Mouse (Mus musculus): ENCODE data around the gene Tmprss11b. TPM values are rescaled to one million over a fixed set of nuclear protein-coding genes. Genes with fewer than 3 reads are reported as not detected.
"Not testable (repeated sequence)": the region's sequence is repeated elsewhere in the genome, so short reads cannot be mapped to it uniquely, and the experiment has no call there.

Gene Tmprss11b
- total RNA-seq (2017) = 0.12 and 0.25 TPM in 2 replicates

DNA sequence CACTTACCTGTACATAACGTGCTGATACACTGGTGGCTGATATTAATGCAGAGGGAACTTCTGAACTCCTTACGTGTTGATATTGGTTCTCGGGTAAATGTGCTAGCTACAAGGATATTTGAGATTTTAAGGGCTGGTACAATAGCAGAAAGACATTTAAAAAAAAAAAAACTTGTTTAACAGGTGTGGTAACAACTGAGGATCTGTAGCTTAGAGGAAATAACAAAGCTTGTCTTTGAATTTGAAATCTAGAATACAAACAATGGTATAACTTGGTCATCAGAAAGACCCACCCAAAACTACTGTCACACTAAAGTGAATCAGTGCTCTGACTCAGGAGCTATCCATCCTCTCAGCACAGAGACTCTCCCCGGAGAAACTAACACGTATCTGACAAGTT is at the start of gene Tmprss11b:
Tmprss11b (minus strand) TSS at position 101 of the 400 bp plus-strand sequence.
- ATAC-seq (ENCODE audit: extremely low read depth, insufficient number of reproducible peaks, low FRiP score, poor library complexity, severe bottlenecking) = no peak

DNA sequence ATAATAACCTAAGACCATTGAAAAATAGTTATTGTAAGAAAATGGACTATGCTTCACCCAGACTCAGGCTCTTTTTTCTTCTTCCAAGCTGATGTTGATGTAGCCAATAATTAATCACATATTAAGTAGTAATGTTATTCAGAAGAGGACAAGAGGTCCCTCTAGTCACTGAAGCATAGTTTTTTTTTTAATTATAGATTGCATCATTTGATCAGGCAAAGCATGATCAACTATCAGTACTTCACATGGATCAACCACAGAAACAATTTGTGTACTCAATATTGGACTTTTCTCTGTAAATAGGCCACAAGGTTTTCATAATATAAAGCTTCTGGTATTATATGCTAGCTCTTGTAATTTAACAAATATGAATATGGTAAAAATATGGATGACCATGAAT is 48.9 kb upstream of the Tmprss11b start:
- ATAC-seq (ENCODE audit: extremely low read depth, insufficient number of reproducible peaks, low FRiP score, poor library complexity, severe bottlenecking) = no peak

DNA sequence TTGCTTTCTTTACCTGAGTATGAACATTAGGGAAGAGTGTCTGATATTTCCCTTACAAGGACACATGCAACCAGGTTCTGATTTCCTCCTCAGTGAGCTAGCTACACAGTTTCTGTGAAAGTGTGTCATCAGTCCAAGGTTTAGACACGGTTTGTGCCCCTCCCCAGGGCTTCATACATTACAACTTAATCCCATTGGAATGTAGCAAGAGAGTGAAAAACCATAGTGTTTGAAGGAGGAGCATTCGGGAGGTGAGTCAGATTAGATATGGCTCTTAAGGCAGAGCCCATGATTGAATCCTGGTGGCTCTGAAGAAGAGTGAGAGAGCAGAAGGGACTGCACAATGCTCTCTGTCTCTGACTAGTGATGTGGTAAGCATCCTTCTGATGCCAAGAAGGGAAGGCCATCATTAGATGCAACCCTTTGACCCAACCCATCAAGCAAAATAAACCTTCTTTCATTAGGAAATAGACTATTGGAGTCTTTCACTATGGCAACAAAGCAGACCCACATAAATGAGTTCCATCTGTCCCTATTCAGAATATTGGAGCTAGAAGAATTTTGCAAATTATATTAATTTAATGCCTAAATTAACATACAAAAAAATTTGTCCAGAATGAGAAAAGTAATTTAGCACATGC is 46.8 kb upstream of the Tmprss11b start:
- no peak for ATAC-seq (ENCODE audit: extremely low read depth, insufficient number of reproducible peaks, low FRiP score, poor library complexity, severe bottlenecking)

DNA sequence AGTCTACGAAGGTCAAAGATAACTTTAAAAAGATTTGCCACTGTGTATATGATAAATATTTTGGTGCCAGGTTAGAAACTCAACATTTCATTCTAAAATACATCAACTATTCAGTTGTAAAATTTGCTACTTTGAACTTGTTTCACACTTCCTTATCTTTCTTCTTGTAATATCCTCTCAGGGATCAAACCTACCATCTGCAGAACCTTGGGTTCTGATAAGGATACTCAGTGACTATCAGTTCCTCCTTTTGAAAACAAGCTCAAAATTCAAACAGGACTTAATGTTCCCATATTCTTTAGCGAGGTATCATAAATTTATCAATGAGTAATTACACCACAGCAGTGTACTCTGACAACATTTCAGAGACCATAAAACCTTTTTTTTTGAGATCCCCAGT is 38.8 kb upstream of the Tmprss11b start:
- ATAC-seq (ENCODE audit: extremely low read depth, insufficient number of reproducible peaks, low FRiP score, poor library complexity, severe bottlenecking) = no peak

DNA sequence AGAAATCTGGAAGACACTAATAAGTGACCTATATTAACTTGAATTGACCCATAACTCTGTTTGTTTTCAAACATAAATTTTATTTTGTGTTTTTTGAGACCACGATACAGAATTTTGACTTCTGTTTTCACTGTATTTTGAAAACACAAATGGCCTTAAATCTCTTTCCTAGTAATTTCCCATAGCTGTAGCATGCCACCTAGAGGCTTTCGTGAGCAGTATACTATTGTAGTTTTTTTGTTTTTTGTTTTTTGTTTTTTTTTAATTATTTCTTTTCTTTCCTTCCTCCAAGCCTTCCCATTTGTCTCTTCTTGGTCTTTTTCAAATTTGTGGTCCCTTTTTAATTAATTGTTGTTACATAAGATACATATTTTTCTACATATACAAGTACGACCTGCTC is 28.8 kb upstream of the Tmprss11b start:
- no peak for ATAC-seq (ENCODE audit: extremely low read depth, insufficient number of reproducible peaks, low FRiP score, poor library complexity, severe bottlenecking)

DNA sequence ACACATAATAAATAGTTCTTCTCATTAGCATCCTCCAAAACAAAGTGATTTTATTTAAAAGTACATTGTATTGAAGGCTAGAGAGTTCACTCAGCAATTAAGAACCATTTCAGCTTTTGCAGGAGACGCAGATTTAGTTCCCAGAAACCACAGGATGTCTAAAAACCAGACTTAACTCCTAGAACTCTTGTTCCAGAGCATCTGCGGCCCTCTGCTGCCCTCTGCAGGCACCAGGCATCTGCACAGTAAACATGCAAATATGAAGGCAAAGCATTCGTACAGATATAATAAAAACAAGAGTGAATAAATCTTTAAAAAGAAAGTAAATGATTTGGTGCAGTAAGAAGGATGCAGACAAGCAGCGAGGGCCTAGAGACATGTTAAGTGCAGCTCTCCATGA is 8.5 kb upstream of the Tmprss11b start:
- ATAC-seq (ENCODE audit: extremely low read depth, insufficient number of reproducible peaks, low FRiP score, poor library complexity, severe bottlenecking) = no peak

DNA sequence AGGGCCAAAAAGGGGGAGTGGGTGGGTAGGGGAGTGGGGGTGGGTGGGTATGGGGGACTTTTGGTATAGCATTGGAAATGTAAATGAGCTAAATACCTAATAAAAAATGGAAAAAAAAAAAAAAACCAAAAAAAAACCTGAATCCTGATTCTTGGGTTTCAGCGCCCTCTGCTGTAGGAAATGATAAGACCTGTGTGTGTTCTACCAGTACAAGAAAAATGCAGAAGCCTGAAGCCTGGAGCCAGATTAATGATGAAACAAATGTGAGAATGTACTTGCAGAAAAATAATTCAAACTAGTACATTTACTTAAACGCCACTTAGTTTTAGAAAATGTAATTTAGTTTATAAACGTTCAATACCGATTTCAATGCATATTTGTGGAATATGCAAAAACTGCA is 27.0 kb downstream of the Tmprss11b start:
- ATAC-seq (ENCODE audit: extremely low read depth, insufficient number of reproducible peaks, low FRiP score, poor library complexity, severe bottlenecking) = not testable (repeated sequence)

DNA sequence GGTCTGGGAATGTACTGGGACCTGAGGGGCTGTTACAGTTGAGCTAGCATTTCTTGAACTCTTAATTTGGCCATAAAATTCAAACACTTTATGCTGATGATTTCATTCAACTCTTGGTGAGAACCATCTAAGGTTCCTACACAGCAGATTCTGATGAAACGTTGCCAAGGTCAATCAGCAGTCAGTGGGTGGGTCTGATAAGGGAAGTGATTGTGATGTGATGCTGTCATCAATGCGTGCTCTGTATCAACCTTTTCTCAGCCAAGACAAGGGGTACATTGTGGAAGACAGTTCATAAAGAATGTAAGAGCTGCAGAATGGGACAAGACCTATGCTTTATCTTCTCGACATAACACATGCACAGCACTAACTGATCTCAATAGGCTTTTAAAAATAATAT is 35.4 kb downstream of the Tmprss11b start:
- ATAC-seq (ENCODE audit: extremely low read depth, insufficient number of reproducible peaks, low FRiP score, poor library complexity, severe bottlenecking) = no peak

DNA sequence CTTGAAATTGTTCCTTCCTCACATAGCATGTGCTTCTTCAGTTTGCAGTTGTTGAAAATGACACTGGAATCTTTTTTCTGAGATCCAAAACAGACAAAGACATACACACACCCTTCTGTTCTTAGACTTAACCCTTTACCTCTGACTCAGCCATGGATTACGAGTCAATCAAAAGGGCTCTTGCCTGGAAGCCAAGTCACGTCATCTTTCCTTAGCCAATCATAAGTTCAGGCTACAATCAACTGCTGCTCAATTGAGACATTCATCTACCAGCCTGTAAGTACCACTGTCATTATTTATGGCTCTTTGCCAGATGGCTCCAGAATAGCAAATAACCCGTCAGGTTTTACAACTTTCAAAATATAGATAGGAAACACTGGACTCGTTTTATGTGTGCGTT is 43.8 kb downstream of the Tmprss11b start, which contains the start of gene Tmprss11f:
Tmprss11f (minus strand) TSS at position 101 of the 400 bp plus-strand sequence.
- ATAC-seq (ENCODE audit: extremely low read depth, insufficient number of reproducible peaks, low FRiP score, poor library complexity, severe bottlenecking) = no peak

DNA sequence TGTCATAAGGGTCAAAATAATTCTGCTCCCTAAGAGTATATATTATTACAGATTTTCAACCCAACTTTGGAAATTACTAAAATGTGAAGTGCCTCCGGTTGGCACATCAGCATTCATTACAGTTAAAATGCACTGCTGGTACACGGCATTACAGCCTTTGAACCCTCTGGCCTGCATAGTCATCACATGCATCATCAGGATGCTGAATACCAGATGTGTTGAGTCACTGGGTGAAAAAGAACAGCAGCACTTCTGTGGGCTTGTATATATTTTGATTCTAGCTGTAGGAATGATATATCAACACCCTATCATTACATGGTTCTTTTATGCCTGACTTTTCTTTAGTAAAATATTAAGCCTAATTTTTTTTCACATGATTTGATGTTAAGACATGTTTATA is 45.5 kb downstream of the Tmprss11b start:
- ATAC-seq (ENCODE audit: extremely low read depth, insufficient number of reproducible peaks, low FRiP score, poor library complexity, severe bottlenecking) = no peak

DNA sequence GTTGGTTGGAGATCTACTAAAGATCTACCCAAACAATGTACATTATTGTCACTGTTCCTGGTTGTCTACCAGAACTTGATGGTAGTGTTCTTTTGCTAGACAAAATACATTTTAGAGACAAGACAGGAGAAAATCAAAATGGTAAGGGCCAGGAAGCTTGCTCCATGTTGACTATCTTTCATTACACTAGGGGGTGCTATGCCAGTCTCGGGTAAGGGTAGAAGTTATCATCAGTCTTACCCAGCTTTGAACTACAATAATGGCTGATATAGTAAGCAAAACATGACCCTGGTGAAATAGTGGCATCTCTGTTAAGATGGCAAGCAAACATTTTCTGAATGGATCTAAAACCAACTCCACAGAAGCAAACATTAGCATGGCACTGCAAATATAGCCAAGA is 54.4 kb downstream of the Tmprss11b start:
- no peak for ATAC-seq (ENCODE audit: extremely low read depth, insufficient number of reproducible peaks, low FRiP score, poor library complexity, severe bottlenecking)

Other genes starting within 250 kb of the Tmprss11b start
- gene Tmprss11a, start 207.4 kb downstream of the Tmprss11b start, total RNA-seq (2017) = 0.12 TPM in 1 of 2 replicates, not detected in the other
- 1.9 and 2.3 TPM in 2 replicates for gene Tmprss11g, start 157.8 kb downstream of the Tmprss11b start, total RNA-seq (2017)
- 0.25 and 0.81 TPM in 2 replicates for gene Tmprss11f, start 43.9 kb downstream of the Tmprss11b start, total RNA-seq (2017)
- 0.37 TPM in 1 of 2 replicates, not detected in the other for gene Tmprss11e, start 69.5 kb upstream of the Tmprss11b start, total RNA-seq (2017)
- 341 and 379 TPM in 2 replicates for gene Ythdc1, start 127.9 kb upstream of the Tmprss11b start, total RNA-seq (2017)
- gene Ugt2b34, start 230.6 kb upstream of the Tmprss11b start, total RNA-seq (2017) = not detected in 2 replicates